Mouse (Mus musculus) thymus, postnatal 0 days (tissue): Measurements from ENCODE around the gene Gm5105. TPM values are rescaled to one million over a fixed set of nuclear protein-coding genes. Genes with fewer than 3 reads are reported as not detected.

Experiments used
- DNase-seq: peaks from one replicate; pipeline ENCODE4 v3.0.0-alpha.2; 2015; ENCODE audit warnings: low spot score
- polyA plus RNA-seq: library from polyadenylated mRNA; unstranded; fragments of >200 nt; fragmentation: Nextera tagmentation; extraction: Ambion mirVana; gene quantifications from 2 replicates; pipeline ENCODE4 v1.2.1, GENCODE M21; 2015

Gm5105 gene
- polyA plus RNA-seq, 1 experiment from 2014 or later = not detected

- DNase-seq = no peak
Measured at GRCm38 (mm10) chr3:138029351-138029750, 37.8 kb downstream of the Gm5105 start.

DNA sequence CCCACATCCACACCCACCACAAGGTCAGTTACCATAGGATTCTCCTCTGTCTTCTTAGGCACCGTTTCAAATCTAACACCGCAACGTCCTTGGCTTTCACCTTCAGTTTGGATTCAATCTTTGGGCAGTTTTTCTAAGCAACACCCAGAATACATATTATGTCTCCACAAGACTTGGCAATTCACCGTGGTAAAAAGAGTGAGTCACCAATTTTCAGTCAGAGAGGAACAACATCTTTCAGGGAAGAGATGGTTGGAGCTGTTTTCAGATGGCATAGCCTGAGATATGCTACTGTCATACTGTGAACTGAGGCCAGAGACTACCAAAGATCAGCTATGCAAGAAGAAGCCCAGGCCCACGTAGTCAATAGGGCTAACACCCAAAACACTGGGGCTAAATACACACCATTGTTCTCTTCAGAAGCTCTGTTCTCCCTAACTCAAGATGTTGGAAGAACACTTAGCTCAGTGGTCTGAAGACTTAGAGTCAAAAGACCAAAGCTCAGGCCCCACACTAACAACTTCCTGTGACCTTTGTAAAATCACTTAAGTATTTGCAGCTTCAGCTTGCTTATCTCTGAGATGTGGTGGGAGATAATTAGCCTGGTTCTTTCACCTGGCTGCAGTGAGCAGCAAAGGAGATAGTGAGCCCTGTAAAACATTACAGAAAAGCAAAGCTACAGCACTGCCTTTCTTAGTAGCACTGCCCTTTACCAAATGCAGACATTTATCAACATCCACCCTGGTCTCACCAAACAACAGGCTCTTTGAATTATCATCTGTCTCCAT lies 39.4 kb downstream of the Gm5105 start:
- no peak for DNase-seq

DNA sequence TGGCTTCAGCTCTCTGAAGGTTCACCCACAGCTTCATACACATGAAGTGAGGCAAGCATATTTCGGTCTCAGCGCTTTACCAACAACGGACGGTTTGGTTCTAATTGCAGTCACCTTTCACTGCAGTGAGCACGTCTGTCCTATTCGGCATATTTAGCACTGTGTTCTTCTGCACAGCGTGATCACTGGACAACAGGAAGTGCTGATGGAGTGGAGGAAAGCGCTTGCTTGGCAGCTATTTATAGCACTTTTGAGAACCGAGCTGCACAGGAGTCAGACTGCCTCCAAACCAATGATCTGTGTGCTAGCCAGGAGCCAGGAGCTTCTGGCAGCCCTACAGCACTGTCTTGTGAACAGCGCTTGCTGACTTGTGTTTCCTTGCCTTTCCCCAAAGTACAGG lies 40.9 kb downstream of the Gm5105 start:
- no peak for DNase-seq

DNA sequence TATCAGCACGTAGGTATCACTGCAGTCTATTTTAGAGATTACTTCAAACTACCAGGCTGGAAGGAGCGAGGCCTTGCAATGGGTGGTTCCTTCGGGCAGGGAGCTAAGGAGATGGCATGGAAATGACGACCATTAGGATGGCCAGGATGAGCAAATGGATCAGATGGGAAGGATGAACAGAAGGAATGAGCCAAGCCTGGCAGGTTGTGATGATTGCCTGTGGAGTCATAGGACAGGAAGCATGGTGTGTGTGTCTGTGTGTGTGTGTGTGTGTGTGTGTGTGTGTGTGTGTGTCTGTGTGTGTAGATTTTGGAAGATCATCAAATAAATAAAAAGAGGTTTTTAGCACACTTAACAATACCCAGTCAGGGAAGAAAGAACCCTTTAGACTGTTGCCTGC lies 44.5 kb downstream of the Gm5105 start:
- no peak for DNase-seq

DNA sequence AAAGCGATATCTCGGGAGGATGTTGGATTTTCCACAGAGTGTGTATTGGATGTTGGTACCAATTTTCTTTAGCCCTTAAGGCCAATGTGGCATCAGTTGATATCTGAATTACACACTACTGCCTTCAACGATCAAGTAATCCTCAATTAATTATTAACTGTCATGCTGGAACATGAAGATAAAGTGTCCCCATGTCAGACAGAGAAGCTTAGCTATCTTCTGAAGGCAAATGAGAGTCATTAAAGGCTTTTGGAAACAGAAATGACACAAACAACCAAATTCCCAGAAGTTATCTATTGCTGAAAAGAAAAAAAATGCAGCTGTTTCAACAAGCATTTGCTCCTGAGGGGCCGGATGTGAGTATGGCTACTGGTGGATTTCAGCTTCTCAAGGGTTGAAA lies 45.2 kb downstream of the Gm5105 start:
- DNase-seq = no peak

GRCm38 (mm10) chr3:138016810-138017209 lies 50.4 kb downstream of the Gm5105 start:
- DNase-seq = no peak

- DNase-seq = no peak
Measured at GRCm38 (mm10) chr3:138014725-138015124, 52.5 kb downstream of the Gm5105 start.

DNA sequence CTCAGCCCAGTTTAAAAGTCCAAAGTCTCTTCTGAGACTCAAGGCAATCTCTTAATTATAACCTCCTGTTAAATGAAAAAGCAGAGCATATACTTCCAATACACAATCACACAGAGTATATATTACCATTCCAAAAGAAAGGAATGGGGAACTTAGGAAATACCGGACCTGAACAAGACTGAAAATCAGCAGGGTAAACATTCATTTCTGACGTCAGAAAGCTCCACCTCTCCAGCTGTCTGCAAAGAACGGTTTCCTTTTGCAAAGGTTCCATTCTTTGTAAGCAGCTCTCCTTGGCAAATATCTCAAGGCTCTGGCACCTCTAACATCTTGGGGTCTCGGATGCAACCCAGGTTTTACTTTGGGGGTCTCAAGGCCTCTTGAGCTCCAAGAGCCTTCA lies 54.8 kb downstream of the Gm5105 start:
- no peak for DNase-seq

DNA sequence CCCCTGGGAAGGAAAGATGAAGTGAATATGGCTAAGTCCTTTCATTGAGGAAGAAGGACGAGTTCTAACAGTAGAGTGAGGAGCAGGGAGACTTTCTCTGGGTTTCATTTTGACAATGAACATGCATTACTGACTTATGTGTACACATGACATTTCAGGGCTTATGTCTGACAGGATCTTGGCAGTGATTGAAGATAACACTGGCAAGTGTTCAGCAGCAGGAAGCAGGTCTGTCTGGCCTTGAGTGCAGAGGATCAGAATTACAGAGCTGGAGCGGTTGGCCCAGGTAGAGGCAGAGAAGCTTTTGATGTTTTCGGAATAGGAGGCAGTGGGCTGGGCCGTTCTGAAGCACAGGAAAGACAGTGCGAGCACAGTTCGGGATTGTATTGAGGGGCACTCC lies 59.0 kb downstream of the Gm5105 start:
- no peak for DNase-seq

GRCm38 (mm10) chr3:138006896-138007295 lies 60.3 kb downstream of the Gm5105 start:
- no peak for DNase-seq

DNA sequence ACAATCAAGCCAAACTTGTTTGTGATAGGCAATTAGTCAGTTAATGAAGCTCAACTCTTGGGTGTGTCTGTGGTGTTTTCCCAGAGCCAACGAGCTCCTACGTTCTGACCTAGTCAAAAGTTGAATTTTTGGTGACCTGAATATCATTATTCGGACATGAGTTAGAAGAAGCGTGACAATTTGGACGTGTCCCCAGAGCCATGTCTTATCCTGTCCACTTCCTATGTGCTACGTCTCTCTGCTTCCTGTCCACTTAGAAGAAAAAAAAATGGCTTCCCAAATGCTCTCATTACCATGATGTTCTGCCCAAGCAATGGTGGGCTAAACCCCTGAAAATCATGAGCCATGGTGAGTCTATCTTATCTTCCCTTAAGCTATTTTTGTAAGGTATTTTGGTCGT lies 63.9 kb downstream of the Gm5105 start:
- DNase-seq = no peak

- no peak for DNase-seq
Measured at GRCm38 (mm10) chr3:138002545-138002944, 64.6 kb downstream of the Gm5105 start.

DNA sequence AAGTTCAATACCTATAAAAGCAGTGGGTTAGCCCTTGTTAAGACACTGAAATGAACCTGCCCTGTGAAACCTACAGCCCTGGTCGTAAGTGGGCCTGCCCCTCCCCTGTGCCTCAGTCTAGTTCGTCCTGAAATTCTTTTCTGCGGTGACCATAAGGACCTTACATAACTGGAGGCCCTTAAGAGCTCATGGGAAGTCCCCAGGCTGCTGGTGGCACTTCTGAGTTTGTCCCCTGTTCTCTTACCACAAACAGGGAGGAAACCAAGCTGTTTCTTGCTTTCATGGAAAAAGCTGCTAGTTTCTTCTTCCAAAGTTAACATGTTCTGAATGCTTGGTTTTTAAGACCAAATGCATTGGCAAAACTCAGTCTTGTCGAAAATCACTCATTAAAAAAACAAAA lies 65.3 kb downstream of the Gm5105 start:
- no peak for DNase-seq

GRCm38 (mm10) chr3:138000724-138001069 lies 66.5 kb downstream of the Gm5105 start:
- DNase-seq = no peak

DNA sequence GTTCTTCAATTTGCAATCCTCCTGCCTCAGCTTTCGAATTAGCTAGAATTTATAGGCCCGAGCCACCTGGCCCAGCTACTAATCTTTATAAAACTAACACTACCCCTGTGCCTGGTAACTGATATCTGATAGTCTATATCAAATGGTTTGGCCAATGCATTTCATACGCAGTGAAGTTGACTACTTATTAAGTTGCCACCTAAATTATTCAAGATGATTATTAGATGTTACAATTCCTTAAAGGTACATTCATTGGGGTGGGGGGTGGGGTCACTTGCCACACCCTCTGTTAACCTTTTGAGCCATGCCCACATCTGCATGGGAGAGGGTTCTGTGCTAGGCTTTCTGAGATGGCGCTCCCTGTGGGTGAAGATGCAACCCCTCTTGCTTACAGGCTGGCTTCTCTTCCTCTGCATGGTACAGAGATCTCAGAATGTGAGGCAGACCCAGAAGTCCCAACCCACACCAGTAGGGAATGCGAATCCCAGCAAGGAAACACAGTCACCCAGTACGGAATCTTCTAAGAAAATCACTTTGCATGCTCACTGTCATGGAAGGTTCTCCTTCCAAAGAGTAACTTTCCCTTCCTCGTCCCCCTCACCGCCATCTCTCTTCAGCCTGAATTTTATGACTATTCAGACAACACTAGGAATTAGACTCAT lies 67.0 kb downstream of the Gm5105 start:
- no peak for DNase-seq

DNA sequence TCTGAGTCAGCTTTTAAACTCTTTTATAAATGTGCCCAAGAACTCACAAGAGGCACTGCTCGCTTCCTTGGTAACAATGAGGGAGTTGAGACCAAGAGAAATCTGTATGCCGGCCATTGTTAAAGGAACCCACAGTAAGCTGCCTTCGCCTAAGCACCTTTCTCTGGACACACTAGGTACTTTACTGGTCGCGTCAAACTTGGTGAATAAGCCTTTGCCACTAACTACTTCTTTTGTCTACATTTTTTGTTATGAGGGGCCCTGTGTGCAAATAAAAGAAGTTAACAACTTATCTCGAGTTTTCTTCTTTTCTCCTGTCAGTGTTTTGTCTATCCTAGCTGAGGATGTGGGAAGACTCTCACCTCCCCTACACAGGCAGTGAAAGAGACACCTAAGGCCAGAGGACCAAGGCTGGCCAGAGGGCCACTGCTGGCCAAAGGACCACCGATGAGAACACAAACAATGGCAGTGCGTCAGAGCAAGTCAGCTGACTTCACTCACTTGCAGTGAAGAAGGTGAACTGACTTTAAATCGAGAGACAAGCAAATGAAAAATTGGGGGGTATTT lies 67.9 kb downstream of the Gm5105 start:
- no peak for DNase-seq

Other genes starting within 250 kb of the Gm5105 start
- 2,821 and 2,837 TPM in 2 replicates for gene H2afz, start 202.9 kb downstream of the Gm5105 start, polyA plus RNA-seq
- 5.6 TPM in 2 replicates for gene Dnajb14, start 199.7 kb downstream of the Gm5105 start, polyA plus RNA-seq
- gene Lamtor3, start 148.9 kb downstream of the Gm5105 start, polyA plus RNA-seq = 119 and 129 TPM in 2 replicates
- gene Dapp1, start 85.8 kb downstream of the Gm5105 start, polyA plus RNA-seq = 22.6 and 26.0 TPM in 2 replicates
- gene 1110002E22Rik, start 2.3 kb downstream of the Gm5105 start, polyA plus RNA-seq = 0.10 and 0.14 TPM in 2 replicates
- gene Trmt10a, start 76.1 kb upstream of the Gm5105 start, polyA plus RNA-seq = 9.5 and 10.4 TPM in 2 replicates
- 8.6 and 9.9 TPM in 2 replicates for gene Mttp, start 77.6 kb upstream of the Gm5105 start, polyA plus RNA-seq
- not detected in 2 replicates for gene 4930579F01Rik, start 126.4 kb upstream of the Gm5105 start, polyA plus RNA-seq
- gene Adh7, start 150.4 kb upstream of the Gm5105 start, polyA plus RNA-seq = 0.18 and 0.44 TPM in 2 replicates
- gene Adh1, start 193.6 kb upstream of the Gm5105 start, polyA plus RNA-seq = 6.9 and 8.0 TPM in 2 replicates
- gene Adh6a, start 245.9 kb upstream of the Gm5105 start, polyA plus RNA-seq = 0.40 and 0.46 TPM in 2 replicates